Mouse (Mus musculus): ENCODE data around the gene Scp2.
"Not testable (repeated sequence)": the region's sequence is repeated elsewhere in the genome, so short reads cannot be mapped to it uniquely, and the experiment has no call there.

Scp2 gene

DNA sequence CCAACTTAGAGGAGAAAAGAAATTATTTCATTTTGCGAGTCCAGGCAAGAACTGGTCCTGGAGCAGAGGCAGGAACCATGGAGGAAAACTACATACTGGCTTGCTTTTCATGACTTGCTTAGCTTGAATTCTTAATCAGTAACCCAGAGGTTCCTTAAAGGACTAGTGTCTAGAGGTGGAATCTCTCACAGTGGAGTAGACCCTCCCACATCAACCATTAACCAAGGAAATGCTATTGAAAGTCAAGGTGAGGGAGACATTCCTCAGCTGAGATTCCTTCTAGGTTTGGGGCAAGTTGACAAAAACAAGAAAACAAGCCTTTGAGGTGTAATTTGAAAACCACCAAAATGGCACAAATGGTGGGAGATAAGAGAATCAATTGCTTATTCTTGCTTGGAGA is at the start of gene Scp2:
Gene Scp2 (minus strand): TSS at position 119 of the 400 bp plus-strand sequence.
- in situ Hi-C loops (cut with MboI; ENCODE audit: low pct_unique_long_range_greater_than_20kb in 1 of 2, low sequenced_read_pairs in 2 of 2, unreplicated experiment in 1 of 2), result no loop called here

DNA sequence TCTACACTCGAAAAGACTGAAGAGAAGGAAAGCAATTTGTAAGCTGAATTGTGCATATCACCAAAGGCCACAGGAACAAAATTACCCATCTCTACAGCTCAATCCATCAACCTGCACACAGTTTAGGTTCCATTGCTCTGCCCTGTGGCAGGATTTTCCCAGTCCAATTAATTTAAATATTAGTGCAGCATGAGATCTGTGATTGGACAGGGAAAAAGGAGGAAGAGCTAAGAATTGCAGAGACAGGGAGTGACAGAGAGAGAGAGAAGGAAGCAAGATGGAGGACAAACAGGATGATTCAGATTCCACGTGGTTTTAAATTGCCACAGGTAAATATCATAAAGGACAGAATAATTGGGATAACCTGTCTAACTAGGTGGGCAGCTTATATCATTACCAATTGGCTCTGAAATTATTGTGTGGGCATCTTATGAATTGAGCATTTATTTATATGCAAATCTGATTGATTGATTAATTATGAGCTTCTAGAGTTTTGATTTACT is 48.1 kb upstream of the Scp2 start:
- in situ Hi-C loops (cut with MboI; ENCODE audit: low pct_unique_long_range_greater_than_20kb in 1 of 2, low sequenced_read_pairs in 2 of 2, unreplicated experiment in 1 of 2), result no loop called here

DNA sequence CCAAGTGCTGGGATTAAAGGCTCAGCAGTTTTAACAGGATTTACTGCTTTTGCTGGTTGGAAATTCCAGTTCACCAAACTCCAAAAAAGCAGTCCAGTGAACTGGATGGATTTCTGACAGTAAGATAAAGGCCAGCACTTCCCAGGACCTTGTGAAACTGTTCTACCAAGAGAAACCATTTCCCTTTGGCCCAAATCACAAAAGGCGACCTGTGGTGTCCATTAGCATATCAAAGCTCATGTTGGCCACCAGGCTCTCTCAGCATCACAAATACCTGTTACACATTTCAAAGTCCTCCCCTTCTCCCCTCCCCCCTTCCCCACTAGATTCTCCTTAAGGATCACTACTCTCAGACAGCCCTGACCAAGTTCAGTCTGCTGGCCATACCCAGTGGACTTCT is 37.5 kb upstream of the Scp2 start:
- in situ Hi-C loops (cut with MboI; ENCODE audit: low pct_unique_long_range_greater_than_20kb in 1 of 2, low sequenced_read_pairs in 2 of 2, unreplicated experiment in 1 of 2), result no loop called here

DNA sequence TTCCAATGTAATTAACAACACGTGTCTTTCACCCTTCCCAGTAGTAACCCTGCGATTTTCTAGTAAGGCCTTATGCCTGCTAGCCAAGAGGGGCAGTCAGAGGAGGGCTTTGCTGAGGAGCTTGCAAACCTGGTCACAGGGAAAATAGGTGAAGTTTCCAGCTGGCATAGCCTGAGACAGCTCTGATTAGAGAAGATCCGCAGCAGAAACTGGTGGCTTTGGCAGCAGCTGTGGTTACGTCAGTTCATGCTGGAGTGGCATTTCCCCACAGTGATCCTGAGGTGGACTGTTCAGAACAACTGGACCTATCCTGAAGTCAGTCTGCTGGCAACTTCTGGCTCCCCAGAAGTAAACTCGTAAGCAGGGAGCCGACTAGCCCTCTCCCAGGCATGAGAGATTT is 23.3 kb upstream of the Scp2 start:
- in situ Hi-C loops (cut with MboI; ENCODE audit: low pct_unique_long_range_greater_than_20kb in 1 of 2, low sequenced_read_pairs in 2 of 2, unreplicated experiment in 1 of 2), result no loop called here

DNA sequence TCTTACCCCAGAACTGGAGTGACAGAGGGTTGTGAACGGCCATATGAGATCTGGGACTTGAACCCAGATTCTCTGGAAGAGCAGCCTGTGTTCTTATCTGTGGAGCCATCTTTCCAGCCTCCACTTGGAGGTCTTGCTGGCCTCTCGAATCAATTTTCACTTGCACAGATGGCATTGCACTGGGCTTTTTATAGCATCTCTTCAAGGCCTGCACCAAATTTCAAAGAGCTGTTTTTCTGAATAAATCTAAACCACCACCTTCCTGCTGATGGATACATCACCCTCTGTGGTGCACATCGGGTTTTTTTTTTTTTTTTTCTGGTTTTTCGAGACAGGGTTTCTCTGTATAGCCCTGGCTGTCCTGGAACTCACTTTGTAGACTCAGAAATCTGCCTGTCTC is 22.1 kb upstream of the Scp2 start:
- in situ Hi-C loops (cut with MboI; ENCODE audit: low pct_unique_long_range_greater_than_20kb in 1 of 2, low sequenced_read_pairs in 2 of 2, unreplicated experiment in 1 of 2), result no loop called here

DNA sequence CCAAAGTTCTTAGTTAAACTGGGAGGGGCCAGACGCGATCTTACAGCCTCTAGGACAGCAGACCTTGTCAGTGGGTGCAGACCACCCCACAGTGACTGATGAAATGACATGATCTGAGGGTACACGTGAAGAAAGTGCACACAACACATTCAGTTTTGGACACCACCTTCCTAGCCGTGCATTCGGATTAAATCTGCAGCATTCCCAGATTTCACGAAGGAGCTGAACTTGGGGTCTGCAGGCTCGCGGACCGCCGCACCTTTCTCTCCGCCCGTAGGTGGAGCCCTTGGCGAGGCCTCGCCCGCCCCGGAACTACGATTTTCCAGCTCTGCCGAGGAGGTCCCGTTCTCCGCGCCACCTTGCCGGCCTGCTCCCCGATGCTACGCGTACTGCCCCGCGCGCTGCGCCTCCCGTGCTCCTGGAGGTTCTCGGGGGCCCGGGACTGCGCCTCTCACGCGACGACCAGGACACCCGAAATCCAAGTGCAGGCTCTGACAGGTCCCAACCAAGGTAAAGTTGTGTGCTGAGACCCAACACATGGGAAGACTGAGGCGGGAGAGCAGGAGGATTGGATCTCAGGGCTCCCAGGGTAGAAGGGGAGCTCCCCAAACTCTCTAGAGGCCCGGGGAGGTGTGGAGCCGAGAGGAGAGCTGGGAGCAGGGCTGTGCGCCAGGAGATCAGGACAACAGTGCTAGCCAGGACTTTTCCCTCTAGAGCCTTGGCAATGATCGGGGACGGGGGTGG is 20.5 kb upstream of the Scp2 start, which contains the start of gene Echdc2:
Gene Echdc2 (plus strand): TSS at position 286 of the 744 bp plus-strand sequence.
- in situ Hi-C loops (cut with MboI; ENCODE audit: low pct_unique_long_range_greater_than_20kb in 1 of 2, low sequenced_read_pairs in 2 of 2, unreplicated experiment in 1 of 2), result no loop called here

DNA sequence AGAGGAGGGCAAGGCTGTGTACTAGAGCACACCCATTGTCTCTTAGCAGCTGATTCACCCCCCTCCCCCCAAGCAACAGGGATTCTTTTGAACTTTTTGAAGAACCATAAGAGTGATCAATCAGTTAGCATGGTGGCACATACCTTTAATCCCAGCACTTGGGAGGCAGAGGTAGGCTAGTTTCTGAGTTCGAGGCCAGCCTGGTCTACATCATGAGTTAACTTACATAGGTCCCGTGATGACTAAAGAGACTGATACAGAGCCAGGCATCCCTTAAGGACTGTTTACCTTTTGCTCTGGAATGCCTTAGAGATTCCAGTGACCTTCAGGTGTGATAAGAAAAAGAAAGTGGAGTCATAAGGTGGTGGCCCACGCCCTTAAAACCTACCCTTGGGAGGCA is 18.5 kb upstream of the Scp2 start:
- in situ Hi-C loops (cut with MboI; ENCODE audit: low pct_unique_long_range_greater_than_20kb in 1 of 2, low sequenced_read_pairs in 2 of 2, unreplicated experiment in 1 of 2), result no loop called here

DNA sequence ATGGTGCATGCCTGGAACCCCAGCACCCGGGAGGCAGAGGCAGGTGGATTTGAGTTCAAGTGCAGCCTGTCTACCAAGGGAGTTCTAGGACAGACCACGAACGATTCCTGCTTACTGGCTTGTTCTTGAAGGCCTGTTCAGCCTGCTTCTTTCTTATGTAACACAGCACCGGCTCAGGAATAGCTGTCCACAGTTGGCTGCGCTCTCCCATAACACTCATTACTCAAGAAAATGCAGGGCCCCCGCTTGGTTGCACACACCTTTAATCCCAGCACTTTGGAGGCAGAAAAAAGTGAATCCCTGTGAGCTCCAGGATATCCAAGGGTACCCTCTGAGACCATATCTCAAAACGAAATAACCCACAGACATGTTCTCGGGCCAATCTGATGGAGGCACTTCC is 17.1 kb upstream of the Scp2 start:
- in situ Hi-C loops (cut with MboI; ENCODE audit: low pct_unique_long_range_greater_than_20kb in 1 of 2, low sequenced_read_pairs in 2 of 2, unreplicated experiment in 1 of 2), result no loop called here

DNA sequence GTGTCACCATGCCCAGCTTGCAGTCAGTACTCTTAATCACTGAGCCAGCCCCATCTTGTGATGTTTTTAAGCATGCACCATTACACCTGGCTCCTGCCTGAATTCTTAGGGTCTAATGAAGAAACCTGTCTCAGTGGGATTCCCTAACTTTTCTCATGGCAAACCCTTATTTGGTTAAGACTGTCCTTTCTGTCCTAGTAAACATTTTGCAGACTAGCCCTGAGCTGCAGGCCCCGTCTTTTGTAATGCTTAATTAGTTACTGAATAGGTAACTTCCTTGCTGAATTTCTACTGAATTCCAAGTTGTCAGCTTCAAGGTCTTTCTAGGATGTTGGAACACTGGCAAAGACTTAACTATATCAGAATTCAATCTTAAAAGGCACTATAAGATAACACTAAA is 10.3 kb upstream of the Scp2 start:
- in situ Hi-C loops (cut with MboI; ENCODE audit: low pct_unique_long_range_greater_than_20kb in 1 of 2, low sequenced_read_pairs in 2 of 2, unreplicated experiment in 1 of 2), result not testable (repeated sequence)

DNA sequence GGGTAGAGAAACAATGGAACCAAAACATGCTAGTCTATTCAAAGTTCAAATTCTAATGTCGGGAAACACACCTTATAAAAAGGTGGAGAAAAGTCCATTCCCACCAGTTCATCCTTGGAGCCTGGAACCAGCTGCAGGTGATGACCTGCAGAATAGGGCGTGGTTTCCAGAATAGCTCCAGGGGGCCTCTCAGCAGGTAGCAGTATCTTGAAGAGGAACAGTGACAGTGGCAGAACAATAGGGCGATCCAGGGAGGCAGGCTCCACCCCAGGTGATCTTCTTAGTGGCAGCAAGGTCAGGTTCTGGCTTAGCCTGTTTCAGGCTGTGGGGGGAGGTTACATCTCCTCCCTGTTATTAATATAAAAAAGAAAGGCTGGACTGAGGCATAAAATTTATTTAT is 756 bp upstream of the Scp2 start:
- in situ Hi-C loops (cut with MboI; ENCODE audit: low pct_unique_long_range_greater_than_20kb in 1 of 2, low sequenced_read_pairs in 2 of 2, unreplicated experiment in 1 of 2), result not testable (repeated sequence)

DNA sequence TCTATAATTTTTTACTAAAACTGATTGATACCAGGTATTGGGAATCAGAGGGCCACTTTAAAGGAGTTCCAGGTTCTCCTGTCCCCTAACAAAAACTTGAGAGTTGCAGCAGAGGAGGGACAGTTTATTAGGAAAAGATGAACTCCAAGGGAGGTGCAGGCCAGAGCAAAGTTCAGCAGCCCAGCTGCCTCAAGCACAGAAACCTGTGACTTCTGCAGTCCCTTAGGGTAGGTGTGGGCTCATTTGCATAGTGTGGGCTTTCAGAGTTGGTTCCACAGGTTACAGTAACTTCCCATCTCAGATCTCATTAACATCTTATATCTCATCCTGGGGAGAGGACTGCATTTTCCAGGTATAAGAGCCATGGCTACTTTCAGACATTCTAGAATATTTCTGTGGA is 1.0 kb downstream of the Scp2 start:
- in situ Hi-C loops (cut with MboI; ENCODE audit: low pct_unique_long_range_greater_than_20kb in 1 of 2, low sequenced_read_pairs in 2 of 2, unreplicated experiment in 1 of 2), result no loop called here

DNA sequence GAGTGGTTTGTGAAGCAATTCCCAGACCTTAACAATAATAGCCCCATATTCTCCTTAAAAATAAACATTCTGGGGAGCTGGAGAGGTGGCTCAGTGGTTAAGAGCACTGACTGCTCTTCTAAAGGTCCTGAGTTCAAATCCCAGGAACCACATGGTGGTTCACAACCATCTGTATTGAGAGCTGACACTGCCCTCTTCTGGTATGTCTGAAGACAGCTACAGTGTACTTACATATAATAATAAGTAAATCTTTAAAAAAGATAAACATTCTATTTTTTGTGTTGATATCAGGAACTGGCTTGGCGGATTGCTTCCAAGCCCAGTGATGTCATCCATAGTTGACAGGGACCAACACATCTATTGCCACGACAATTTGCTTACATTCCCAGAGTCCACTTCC is 1.6 kb downstream of the Scp2 start:
- in situ Hi-C loops (cut with MboI; ENCODE audit: low pct_unique_long_range_greater_than_20kb in 1 of 2, low sequenced_read_pairs in 2 of 2, unreplicated experiment in 1 of 2), result not testable (repeated sequence)

DNA sequence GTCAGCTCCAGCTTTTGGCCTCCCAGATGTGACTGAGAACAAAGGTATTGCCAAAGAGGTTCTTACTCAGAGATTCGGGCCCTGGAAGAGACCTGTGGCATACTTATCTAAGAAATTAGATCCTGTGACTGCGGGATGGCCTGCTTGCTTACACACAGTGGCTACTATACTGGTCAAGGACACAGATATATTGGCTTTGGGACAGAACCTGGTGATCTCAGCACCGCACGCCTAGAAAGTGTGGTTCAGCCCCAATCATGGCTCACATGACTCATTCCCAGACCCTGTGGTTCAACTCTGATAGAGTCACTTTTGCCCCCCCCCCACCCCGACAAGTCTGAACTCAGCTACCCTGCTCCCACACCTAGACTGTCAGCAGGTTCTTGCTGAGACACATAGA is 7.9 kb downstream of the Scp2 start:
- in situ Hi-C loops (cut with MboI; ENCODE audit: low pct_unique_long_range_greater_than_20kb in 1 of 2, low sequenced_read_pairs in 2 of 2, unreplicated experiment in 1 of 2), result no loop called here

DNA sequence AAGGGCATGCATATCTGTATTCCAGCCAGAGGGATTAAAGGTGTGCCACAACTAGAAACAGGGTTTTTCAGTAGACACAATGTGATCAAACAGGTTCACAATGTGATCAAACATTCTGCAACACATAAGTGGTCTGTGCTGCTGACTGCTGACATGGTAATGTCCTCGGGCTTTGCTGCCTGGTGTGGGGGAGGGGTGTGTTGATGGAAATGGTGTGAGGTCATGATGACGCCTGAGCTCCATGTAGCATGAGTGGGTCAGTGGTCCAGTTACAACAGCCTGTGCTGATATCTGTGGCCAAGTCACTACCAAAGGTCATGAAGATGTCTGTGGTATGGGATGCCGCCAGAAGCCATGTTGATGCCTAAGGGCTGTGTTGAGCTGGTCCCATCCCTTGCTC is 14.3 kb downstream of the Scp2 start:
- in situ Hi-C loops (cut with MboI; ENCODE audit: low pct_unique_long_range_greater_than_20kb in 1 of 2, low sequenced_read_pairs in 2 of 2, unreplicated experiment in 1 of 2), result no loop called here

DNA sequence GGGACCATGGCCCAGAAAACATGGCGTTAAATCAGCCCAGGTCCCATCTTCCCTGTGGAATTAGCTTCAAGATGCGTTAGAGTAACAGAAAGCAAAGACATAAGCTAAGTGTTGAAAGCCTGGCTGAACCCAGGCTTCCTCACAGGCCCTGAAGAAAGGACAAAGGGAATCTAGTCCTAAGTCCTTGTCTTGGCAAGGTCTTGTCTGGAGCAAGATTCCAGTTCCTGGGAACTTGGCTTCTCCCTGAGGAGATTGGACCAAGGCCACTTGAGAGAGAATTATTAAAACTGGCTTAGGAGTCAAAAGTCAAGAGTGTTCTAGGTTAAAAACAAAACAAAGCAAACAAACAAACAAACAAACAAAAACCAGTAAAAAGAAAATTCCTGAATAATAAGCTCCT is 16.5 kb downstream of the Scp2 start:
- in situ Hi-C loops (cut with MboI; ENCODE audit: low pct_unique_long_range_greater_than_20kb in 1 of 2, low sequenced_read_pairs in 2 of 2, unreplicated experiment in 1 of 2), result no loop called here

DNA sequence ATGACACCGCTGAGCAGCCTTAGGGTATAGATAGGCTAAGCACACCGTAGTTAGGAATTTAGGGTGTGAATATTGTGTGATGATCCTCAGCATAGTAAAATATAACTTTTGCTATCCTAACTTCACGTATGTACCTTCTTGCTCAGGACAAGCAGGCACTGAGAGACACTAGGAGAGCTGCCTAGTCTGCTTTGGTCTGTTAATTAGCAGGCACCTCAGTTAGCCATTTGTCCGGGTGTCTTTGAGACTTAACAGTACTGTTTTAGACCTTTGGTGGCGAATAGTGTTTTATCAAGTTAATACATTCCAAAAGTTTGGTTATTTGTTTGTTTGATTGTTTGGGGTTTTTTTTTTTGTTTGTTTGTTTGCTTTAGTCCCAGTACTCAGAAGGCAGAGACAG is 17.3 kb downstream of the Scp2 start:
- in situ Hi-C loops (cut with MboI; ENCODE audit: low pct_unique_long_range_greater_than_20kb in 1 of 2, low sequenced_read_pairs in 2 of 2, unreplicated experiment in 1 of 2), result no loop called here

DNA sequence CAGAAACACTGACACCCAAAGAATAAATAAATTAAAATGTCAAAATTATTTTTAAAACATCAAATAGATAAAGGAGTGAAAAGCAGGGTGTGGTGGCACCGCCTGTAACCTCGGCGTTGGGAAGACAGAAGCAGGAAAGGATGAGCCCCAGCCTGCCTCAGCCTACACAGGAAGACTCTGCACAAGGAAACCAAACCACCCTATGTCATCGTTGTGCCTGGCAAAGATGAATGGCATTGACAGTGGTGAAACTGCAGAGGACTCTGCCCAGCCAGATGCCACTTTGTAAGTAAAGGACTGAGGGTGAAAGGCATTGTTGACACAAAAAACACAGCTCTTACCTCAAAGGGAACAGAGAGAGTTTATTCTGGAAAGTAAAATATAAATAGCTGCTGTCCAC is 18.5 kb downstream of the Scp2 start:
- in situ Hi-C loops (cut with MboI; ENCODE audit: low pct_unique_long_range_greater_than_20kb in 1 of 2, low sequenced_read_pairs in 2 of 2, unreplicated experiment in 1 of 2), result no loop called here

DNA sequence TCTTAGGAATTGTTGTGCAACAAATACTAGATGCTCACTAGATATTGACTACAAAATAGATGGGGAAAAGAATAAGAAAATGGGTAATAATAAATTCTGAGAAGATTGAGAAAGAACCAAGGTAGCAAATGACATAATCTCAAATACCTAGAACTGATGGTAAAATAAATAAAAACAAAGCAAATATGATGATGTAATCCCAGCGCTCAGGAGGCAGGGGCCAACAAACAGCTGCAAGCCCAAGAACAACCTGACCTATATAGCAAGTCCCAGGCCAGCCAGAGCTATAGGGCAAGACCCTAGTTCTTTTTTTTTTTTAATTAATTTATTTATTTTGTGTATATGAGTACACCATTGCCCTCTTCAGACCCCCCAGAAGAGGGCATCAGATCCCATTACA is 20.7 kb downstream of the Scp2 start:
- in situ Hi-C loops (cut with MboI; ENCODE audit: low pct_unique_long_range_greater_than_20kb in 1 of 2, low sequenced_read_pairs in 2 of 2, unreplicated experiment in 1 of 2), result no loop called here

DNA sequence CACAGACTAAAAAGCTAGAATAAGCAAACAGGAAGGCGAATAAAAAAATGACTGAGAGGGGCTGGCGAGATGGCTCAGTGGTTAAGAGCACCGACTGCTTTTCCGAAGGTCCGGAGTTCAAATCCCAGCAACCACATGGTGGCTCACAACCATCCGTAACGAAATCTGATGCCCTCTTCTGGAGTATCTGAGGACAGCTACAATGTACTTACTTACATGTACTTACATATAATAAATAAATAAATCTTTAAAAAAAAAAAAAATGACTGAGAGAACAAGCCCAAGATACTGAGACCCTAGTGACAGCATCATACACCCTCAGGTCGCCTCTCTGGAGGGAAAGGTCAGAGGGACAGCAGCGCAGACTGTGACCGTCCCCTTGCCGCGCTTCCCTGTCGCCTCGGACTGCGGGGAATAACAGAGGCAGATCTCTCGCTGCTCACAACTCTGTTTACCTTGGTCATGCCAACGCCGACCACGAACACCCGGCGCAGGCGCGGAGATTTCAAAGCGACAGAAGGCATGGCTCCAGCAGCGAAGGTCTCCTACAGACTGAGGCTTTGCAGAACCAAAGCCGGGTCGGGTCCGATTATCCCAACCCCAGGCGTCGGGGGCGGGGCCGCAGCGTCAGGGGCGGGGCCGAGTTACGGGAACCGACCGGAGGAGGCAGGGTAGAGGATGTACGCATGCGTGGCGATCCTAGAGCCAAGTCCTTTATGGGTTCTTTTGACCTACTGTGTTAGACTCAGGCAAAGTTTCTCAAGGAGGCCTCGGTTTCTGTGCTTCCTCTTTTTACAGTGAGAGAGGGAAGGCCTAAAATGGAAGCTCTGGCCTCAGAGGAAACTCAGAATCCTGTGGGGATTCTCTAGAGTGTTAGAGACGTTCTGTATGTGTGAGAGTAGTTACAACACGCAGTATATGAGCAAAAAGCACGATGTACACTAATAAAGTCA is 26.6 kb downstream of the Scp2 start:
- in situ Hi-C loops (cut with MboI; ENCODE audit: low pct_unique_long_range_greater_than_20kb in 1 of 2, low sequenced_read_pairs in 2 of 2, unreplicated experiment in 1 of 2), result no loop called here

DNA sequence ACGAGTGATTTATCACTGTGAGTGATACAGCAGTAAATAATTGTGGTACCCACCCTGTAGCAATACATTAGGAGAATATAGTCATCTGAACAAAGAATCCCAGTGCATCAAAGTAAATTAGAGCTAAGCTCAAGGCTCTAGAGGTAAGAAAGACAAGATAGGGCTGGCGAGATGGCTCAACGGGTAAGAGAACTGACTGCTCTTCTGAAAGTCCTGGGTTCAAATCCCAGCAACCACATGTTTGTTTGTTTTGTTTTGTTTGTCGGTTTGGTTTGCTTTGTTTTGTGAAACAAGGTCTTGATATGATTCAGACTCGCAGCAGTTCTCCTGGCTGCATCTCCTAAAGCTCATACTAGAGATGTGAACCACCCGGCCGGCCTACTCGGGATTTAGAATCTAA is 27.3 kb downstream of the Scp2 start:
- in situ Hi-C loops (cut with MboI; ENCODE audit: low pct_unique_long_range_greater_than_20kb in 1 of 2, low sequenced_read_pairs in 2 of 2, unreplicated experiment in 1 of 2), result no loop called here

All from mouse embryonic stem cell (cell line).